ENCODE assay signal across 10 mouse cellular contexts in genomic region chr10:127325454-127326016, GRCm38 (mm10). TPM values are rescaled to one million over a fixed set of nuclear protein-coding genes. Genes with fewer than 3 reads are reported as not detected.
DNase-seq lines count a peak whose midpoint lies in the region; ATAC-seq lines count a peak whose summit lies in the region.
"Had no signal": no experiment of that assay in that cellular context is flagged by ENCODE, and none has a peak within 500 bp of the region (broad histone marks: within the 10 kb centered on the region; RNA-seq: fewer than 3 reads in every experiment).

No protein-coding gene starts in this region.

- H3K4me2 ChIP-seq in heart, embryonic 11.5 days: peak overlapping the region; percentile 88
- H3K4me2 ChIP-seq in hindbrain, embryonic 12.5 days (replicated peaks): peak overlapping the region; percentile 53
- peak overlapping the region; percentile 56; the same call in 1 of the 2 replicates for H3K4me2 ChIP-seq in midbrain, embryonic 13.5 days (replicated peaks)

- H3K9ac ChIP-seq in heart, embryonic 11.5 days (ENCODE audit: low read depth, low read length): peak overlapping the region; percentile 50; the same call in 1 of the 2 replicates
- H3K9ac ChIP-seq in hindbrain, embryonic 12.5 days: no peak overlapping the region
- H3K9ac ChIP-seq in midbrain, embryonic 13.5 days (replicated peaks): no peak overlapping the region

- H3K4me1 ChIP-seq in heart, embryonic 11.5 days (ENCODE audit: control insufficient read depth, insufficient read depth, low read length): peaks cover 11% of the 10 kb centered on the region
- peaks cover 15% of the 10 kb centered on the region for H3K4me1 ChIP-seq in hindbrain, embryonic 12.5 days
- H3K4me1 ChIP-seq in midbrain, embryonic 13.5 days (replicated peaks): peaks cover 13% of the 10 kb centered on the region

- no peaks in the 10 kb centered on the region for H3K36me3 ChIP-seq in heart, embryonic 11.5 days (ENCODE audit: control insufficient read depth, insufficient read depth, low read length)
- no peaks in the 10 kb centered on the region for H3K36me3 ChIP-seq in hindbrain, embryonic 12.5 days
- H3K36me3 ChIP-seq in midbrain, embryonic 13.5 days: no peaks in the 10 kb centered on the region

- H3K9me3 ChIP-seq in heart, embryonic 11.5 days (replicated peaks; ENCODE audit: control insufficient read depth, low read length): no peaks in the 10 kb centered on the region
- no peaks in the 10 kb centered on the region for H3K9me3 ChIP-seq in hindbrain, embryonic 12.5 days (replicated peaks)
- no peaks in the 10 kb centered on the region for H3K9me3 ChIP-seq in midbrain, embryonic 13.5 days

- peak overlapping the region; percentile 52 for H3K4me3 ChIP-seq in heart, embryonic 11.5 days (ENCODE audit: low read depth, low read length)
- peak overlapping the region; percentile 34 for H3K4me3 ChIP-seq in hindbrain, embryonic 12.5 days
- peak overlapping the region; percentile 34; the same call in 1 of the 2 replicates for H3K4me3 ChIP-seq in midbrain, embryonic 13.5 days (replicated peaks)

- H3K27ac ChIP-seq in heart, embryonic 11.5 days (ENCODE audit: low read depth, low read length): no peak overlapping the region
- no peak overlapping the region for H3K27ac ChIP-seq in hindbrain, embryonic 12.5 days
- H3K27ac ChIP-seq in midbrain, embryonic 13.5 days: no peak overlapping the region

- ATAC-seq in heart, embryonic 11.5 days (replicated peaks; ENCODE audit: insufficient number of reproducible peaks, low FRiP score, low TSS enrichment): no peak
- ATAC-seq in CD4-positive, CD25-positive, alpha-beta regulatory T cell, adult 4 months: peak; percentile 21
- no peak for ATAC-seq in hindbrain, embryonic 12.5 days (ENCODE audit: low FRiP score)
- no peak for ATAC-seq in midbrain, embryonic 13.5 days

- intact Hi-C loops in heart, postnatal 10 days (cut with DNase I): no loop called here

- WGBS in heart, embryonic 11.5 days (ENCODE audit: insufficient replicate concordance): 27% methylated on average over 14 of the region's 14 CpGs
- 35% methylated on average over 14 of the region's 14 CpGs for WGBS in hindbrain, embryonic 12.5 days
- WGBS in midbrain, embryonic 13.5 days: 33% methylated on average over 14 of the region's 14 CpGs

- DNase-seq in heart, postnatal 10 days: no peak
- no peak for DNase-seq in left cerebral cortex, adult 9 months (ENCODE audit: low spot score in 2 of 2)
- no peak for DNase-seq in frontal cortex, postnatal 36 days (ENCODE audit: low spot score in 2 of 2)
- no peak for DNase-seq in adrenal gland, adult 18-20 months (ENCODE audit: low spot score in 2 of 2)
- DNase-seq: cerebellum, adult 11 months had no signal

- peaks cover 80% of the 10 kb centered on the region for H3K27me3 ChIP-seq in heart, embryonic 11.5 days (ENCODE audit: control insufficient read depth, insufficient read depth, low read length)
- H3K27me3 ChIP-seq in hindbrain, embryonic 12.5 days: peaks cover 85% of the 10 kb centered on the region
- peaks cover 87% of the 10 kb centered on the region for H3K27me3 ChIP-seq in midbrain, embryonic 13.5 days

RNA-seq across cellular contexts. Expression of gene Arhgap9, which starts 3.8 kb away (rescaled TPM):
- polyA plus RNA-seq in heart, embryonic 11.5 days (2014; fragmentation: Nextera tagmentation; extraction: Ambion mirVana): 1.7 TPM in 2 replicates
- total RNA-seq in heart, postnatal 10 days (2021): 1 to 10 TPM; 3.3 to 4.1 TPM
- 100 to 1,000 TPM in 1 of 2 experiments, 10 to 100 TPM in 1; 92.4 to 118 TPM for polyA plus RNA-seq in CD4-positive, CD25-positive, alpha-beta regulatory T cell, adult 4 months (2017; shearing (Covaris generic))
- 2.0 and 2.2 TPM in 2 replicates for polyA plus RNA-seq in hindbrain, embryonic 12.5 days (2016; fragmentation: Nextera tagmentation; extraction: Ambion mirVana)
- 0.77 and 1.4 TPM in 2 replicates for polyA plus RNA-seq in midbrain, embryonic 13.5 days (2015; fragmentation: Nextera tagmentation; extraction: Ambion mirVana)
- 1 to 10 TPM; 1.7 to 2.9 TPM for total RNA-seq in adrenal gland, adult 18-20 months (2021)

RNA-seq across cellular contexts. Expression of gene Mars, which starts 13.9 kb away (rescaled TPM):
- 104 and 105 TPM in 2 replicates for polyA plus RNA-seq in heart, embryonic 11.5 days (2014; fragmentation: Nextera tagmentation; extraction: Ambion mirVana)
- total RNA-seq in heart, postnatal 10 days (2021): 10 to 100 TPM; 42.0 to 43.9 TPM
- polyA plus RNA-seq in CD4-positive, CD25-positive, alpha-beta regulatory T cell, adult 4 months (2017; shearing (Covaris generic)): 10 to 100 TPM; 20.4 to 33.2 TPM
- 142 and 152 TPM in 2 replicates for polyA plus RNA-seq in hindbrain, embryonic 12.5 days (2016; fragmentation: Nextera tagmentation; extraction: Ambion mirVana)
- 122 and 127 TPM in 2 replicates for polyA plus RNA-seq in midbrain, embryonic 13.5 days (2015; fragmentation: Nextera tagmentation; extraction: Ambion mirVana)
- total RNA-seq in adrenal gland, adult 18-20 months (2021): 10 to 100 TPM; 80.9 to 98.6 TPM

RNA-seq across cellular contexts. Expression of gene Gli1, which starts 16.2 kb away (rescaled TPM):
- 0.65 and 1.2 TPM in 2 replicates for polyA plus RNA-seq in heart, embryonic 11.5 days (2014; fragmentation: Nextera tagmentation; extraction: Ambion mirVana)
- 1 to 10 TPM; 2.1 to 2.5 TPM for total RNA-seq in heart, postnatal 10 days (2021)
- under 1 TPM; 0.19 to 0.75 TPM for polyA plus RNA-seq in CD4-positive, CD25-positive, alpha-beta regulatory T cell, adult 4 months (2017; shearing (Covaris generic))
- 3.7 and 4.8 TPM in 2 replicates for polyA plus RNA-seq in hindbrain, embryonic 12.5 days (2016; fragmentation: Nextera tagmentation; extraction: Ambion mirVana)
- 1.3 and 1.5 TPM in 2 replicates for polyA plus RNA-seq in midbrain, embryonic 13.5 days (2015; fragmentation: Nextera tagmentation; extraction: Ambion mirVana)
- total RNA-seq in adrenal gland, adult 18-20 months (2021): 1 to 10 TPM; 3.3 to 4.1 TPM

RNA-seq across cellular contexts. Expression of gene Inhbe, which starts 28.7 kb away (rescaled TPM):
- polyA plus RNA-seq in heart, embryonic 11.5 days (2014; fragmentation: Nextera tagmentation; extraction: Ambion mirVana): 0.06 TPM in 1 of 2 replicates, not detected in the other
- total RNA-seq in heart, postnatal 10 days (2021): not detected
- polyA plus RNA-seq in CD4-positive, CD25-positive, alpha-beta regulatory T cell, adult 4 months (2017; shearing (Covaris generic)): not detected
- 0.08 TPM in 1 of 2 replicates, not detected in the other for polyA plus RNA-seq in hindbrain, embryonic 12.5 days (2016; fragmentation: Nextera tagmentation; extraction: Ambion mirVana)
- polyA plus RNA-seq in midbrain, embryonic 13.5 days (2015; fragmentation: Nextera tagmentation; extraction: Ambion mirVana): 0.04 TPM in 1 of 2 replicates, not detected in the other
- total RNA-seq in adrenal gland, adult 18-20 months (2021): not detected
- total RNA-seq: layer of hippocampus, postnatal 10 days had no signal

RNA-seq across cellular contexts. Expression of gene Mbd6, which starts 36.7 kb away (rescaled TPM):
- 13.6 and 15.1 TPM in 2 replicates for polyA plus RNA-seq in heart, embryonic 11.5 days (2014; fragmentation: Nextera tagmentation; extraction: Ambion mirVana)
- total RNA-seq in heart, postnatal 10 days (2021): 10 to 100 TPM; 34.2 to 35.5 TPM
- 10 to 100 TPM in 1 of 2 experiments, 1 to 10 TPM in 1; 4.0 to 14.7 TPM for polyA plus RNA-seq in CD4-positive, CD25-positive, alpha-beta regulatory T cell, adult 4 months (2017; shearing (Covaris generic))
- 17.9 and 19.8 TPM in 2 replicates for polyA plus RNA-seq in hindbrain, embryonic 12.5 days (2016; fragmentation: Nextera tagmentation; extraction: Ambion mirVana)
- polyA plus RNA-seq in midbrain, embryonic 13.5 days (2015; fragmentation: Nextera tagmentation; extraction: Ambion mirVana): 16.0 and 16.5 TPM in 2 replicates
- total RNA-seq in adrenal gland, adult 18-20 months (2021): 10 to 100 TPM; 38.9 to 45.4 TPM

Comparison
In these comparisons a context has a peak if more than half of its experiments do, and no peak if none do; other contexts are left out.
1. RNA of gene Arhgap9, which starts 3.8 kb away (polyA plus RNA-seq): 92.4 to 118 TPM in CD4-positive, CD25-positive, alpha-beta regulatory T cell, adult 4 months; 2.0 to 2.2 TPM in hindbrain, embryonic 12.5 days, 1.7 TPM in heart, embryonic 11.5 days and 0.77 to 1.4 TPM in midbrain, embryonic 13.5 days; every median in the first group is over 10 times any median in the second.
2. Peak in every context shown above with its lines, with median percentiles within 50 percentile points of each other: H3K4me2 ChIP-seq and H3K4me3 ChIP-seq.